Mouse (Mus musculus) embryonic stem cell, embryonic (primary cell): ENCODE results near the gene Lrit2.

Experiments
- CTCF ChIA-PET, 4 experiments: fragments of 300-600 bp in 2 of 4; fragments of 350-600 bp in 2 of 4; sonication (Branson Sonifier 250); formaldehyde crosslinking; loops; one replicate each; lab custom pipeline; 2022; ENCODE audit warnings: inconsistent platforms in 2 of 4; lab: Charles Lee
- POLR2A ChIA-PET, 4 experiments: fragments of 300-600 bp in 2 of 4; fragments of 350-600 bp in 2 of 4; sonication (Branson Sonifier 250); formaldehyde crosslinking; loops; one replicate each; lab custom pipeline; 2022; ENCODE audit warnings: antibody characterized with exemption in 4 of 4, inconsistent platforms in 1 of 4; lab: Charles Lee

Lrit2 gene

GRCm38 (mm10) chr14:37102484-37102883 lies 34.8 kb downstream of the Lrit2 start:
- POLR2A ChIA-PET = no interaction called here
- CTCF ChIA-PET = interaction anchor here in 2 of 4 experiments (1.3 to 1.7 kb wide), 2 partner anchors 25 to 69 kb away, joined by 3 to 4 read pairs; no protein-coding TSS in a partner anchor

- POLR2A ChIA-PET = interaction anchor here in 1 of 4 experiments (0.5 kb wide), 1 partner anchor 54 kb away, joined by 4 read pairs; no protein-coding TSS in a partner anchor
- CTCF ChIA-PET = no interaction called here
Observed at GRCm38 (mm10) chr14:37104747-37105146, 37.0 kb downstream of the Lrit2 start.

GRCm38 (mm10) chr14:37105846-37106245 lies 38.1 kb downstream of the Lrit2 start:
- CTCF ChIA-PET = interaction anchor here in 2 of 4 experiments (0.8 to 1.3 kb wide), 2 partner anchors 22 kb away, joined by 3 to 4 read pairs; no protein-coding TSS in a partner anchor

GRCm38 (mm10) chr14:37109460-37109859 lies 41.7 kb downstream of the Lrit2 start:
- ChIA-PET POLR2A (interaction anchor here in 2 of 4 experiments (1.7 to 1.8 kb wide), 2 partner anchors 8 to 11 kb away, joined by 5 to 6 read pairs; no protein-coding TSS in a partner anchor), CTCF (interaction anchor here in 1 of 4 experiments (2.6 kb wide), 1 partner anchor 18 kb away, joined by 10 read pairs; no protein-coding TSS in a partner anchor)

More at GRCm38 (mm10) chr14:37105846-37106245, 38.1 kb downstream of the Lrit2 start:
- POLR2A ChIA-PET = interaction anchor here in 1 of 4 experiments (0.8 to 0.9 kb wide), 2 partner anchors 8 to 21 kb away, joined by 3 read pairs; no protein-coding TSS in a partner anchor

- POLR2A ChIA-PET = interaction anchor here in 2 of 4 experiments (1.7 to 1.8 kb wide), 2 partner anchors 9 to 11 kb away, joined by 5 to 6 read pairs; no protein-coding TSS in a partner anchor
- CTCF ChIA-PET = interaction anchor here in 2 of 4 experiments (0.6 to 2.6 kb wide), 2 partner anchors 17 to 18 kb away, joined by 3 to 10 read pairs; no protein-coding TSS in a partner anchor
Observed at GRCm38 (mm10) chr14:37109975-37110374, 42.2 kb downstream of the Lrit2 start.

- POLR2A ChIA-PET = interaction anchor here in 2 of 4 experiments (1.7 to 1.8 kb wide), 2 partner anchors 9 to 10 kb away, joined by 5 to 6 read pairs; no protein-coding TSS in a partner anchor
- CTCF ChIA-PET = interaction anchor here in 2 of 4 experiments (0.6 to 2.6 kb wide), 2 partner anchors 17 kb away, joined by 3 to 10 read pairs; no protein-coding TSS in a partner anchor
Observed at GRCm38 (mm10) chr14:37110456-37110855, 42.7 kb downstream of the Lrit2 start.

- POLR2A ChIA-PET = interaction anchor here in 1 of 4 experiments (1.8 kb wide), 1 partner anchor 10 kb away, joined by 5 read pairs; no protein-coding TSS in a partner anchor
- CTCF ChIA-PET = interaction anchor here in 1 of 4 experiments (2.6 kb wide), 1 partner anchor 16 kb away, joined by 10 read pairs; no protein-coding TSS in a partner anchor
Observed at GRCm38 (mm10) chr14:37111371-37111770, 43.6 kb downstream of the Lrit2 start.

GRCm38 (mm10) chr14:37112931-37113330 lies 45.2 kb downstream of the Lrit2 start:
- POLR2A ChIA-PET = interaction anchor here in 1 of 4 experiments (1.1 kb wide), 1 partner anchor 17 kb away, joined by 3 read pairs; no protein-coding TSS in a partner anchor

GRCm38 (mm10) chr14:37113922-37114321 lies 46.2 kb downstream of the Lrit2 start, which contains the start of gene 2610528A11Rik:
Gene 2610528A11Rik, minus strand, starts transcription at chr14:37114022.
- ChIA-PET CTCF (no interaction called here), POLR2A (interaction anchor here in 3 of 4 experiments (0.8 to 1.1 kb wide), 3 partner anchors 13 to 148 kb away, joined by 3 to 6 read pairs (median 3); no protein-coding TSS in a partner anchor)

More at GRCm38 (mm10) chr14:37112931-37113330, 45.2 kb downstream of the Lrit2 start:
- CTCF ChIA-PET = no interaction called here

- CTCF ChIA-PET = interaction anchor here in 1 of 4 experiments (1.4 kb wide), 1 partner anchor 9 kb away, joined by 5 read pairs; no protein-coding TSS in a partner anchor
- POLR2A ChIA-PET = interaction anchor here in 2 of 4 experiments (0.7 to 3.5 kb wide), 3 partner anchors 9 to 16 kb away, joined by 3 to 22 read pairs (median 4); partner anchors contain the start of gene Ghitm (in 1 of the 2)
Observed at GRCm38 (mm10) chr14:37119233-37119632, 51.5 kb downstream of the Lrit2 start.
